Mouse (Mus musculus): ENCODE measurements at regions not wholly inside any gene's neighbourhood (a gene's known extent, or its start where the extent isn't known, plus 50 kb on each side); places are given as distances from the start of the nearest gene placed in this dataset.

- intact Hi-C loops (cut with DNase I): no loop called here
Observed at GRCm38 (mm10) chr1:183611966-183612694, 194.1 kb downstream of the Hhipl2 start.

GRCm38 (mm10) chr1:183619451-183620059, 201.5 kb downstream of the Hhipl2 start:
- DNase-seq (ENCODE audit: low spot score in 2 of 2): no peak
- intact Hi-C loops (cut with DNase I): no loop called here

More at GRCm38 (mm10) chr1:183611966-183612694, 194.1 kb downstream of the Hhipl2 start:
- no peak for DNase-seq (ENCODE audit: low spot score in 2 of 2)

- intact Hi-C loops (cut with DNase I): no loop called here
- DNase-seq (ENCODE audit: low spot score in 2 of 2): no peak
Observed at GRCm38 (mm10) chr1:183622341-183622740, 204.3 kb downstream of the Hhipl2 start.

GRCm38 (mm10) chr1:183624266-183624665, 206.3 kb downstream of the Hhipl2 start:
- intact Hi-C loops (cut with DNase I): no loop called here
- DNase-seq (ENCODE audit: low spot score in 2 of 2): no peak

DNA sequence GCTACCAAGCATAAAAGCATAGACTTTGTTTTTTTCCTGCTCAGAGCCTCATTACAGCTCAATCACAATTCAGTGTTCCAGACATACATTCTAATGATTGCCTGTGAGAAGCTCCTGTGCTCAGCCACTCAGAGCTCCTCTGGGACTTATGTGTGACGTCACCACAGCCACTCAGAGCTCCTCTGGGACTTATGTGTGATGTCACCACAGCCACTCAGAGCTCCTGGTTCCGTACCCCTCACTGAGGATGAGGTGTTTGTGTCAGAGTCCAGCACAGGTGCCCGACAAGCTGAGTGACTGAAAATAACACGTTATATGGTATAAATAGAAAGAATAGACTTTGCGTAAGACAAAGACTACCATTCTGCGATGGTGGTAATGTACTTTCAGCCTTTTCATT, 215.8 kb downstream of the Hhipl2 start:
- intact Hi-C loops (cut with DNase I): no loop called here
- DNase-seq (ENCODE audit: low spot score in 2 of 2): no peak

GRCm38 (mm10) chr1:183634836-183635235, 216.8 kb downstream of the Hhipl2 start:
- intact Hi-C loops (cut with DNase I): no loop called here
- no peak for DNase-seq (ENCODE audit: low spot score in 2 of 2)

GRCm38 (mm10) chr1:183637214-183637613, 219.2 kb downstream of the Hhipl2 start:
- intact Hi-C loops (cut with DNase I): no loop called here
- no peak for DNase-seq (ENCODE audit: low spot score in 2 of 2)

DNA sequence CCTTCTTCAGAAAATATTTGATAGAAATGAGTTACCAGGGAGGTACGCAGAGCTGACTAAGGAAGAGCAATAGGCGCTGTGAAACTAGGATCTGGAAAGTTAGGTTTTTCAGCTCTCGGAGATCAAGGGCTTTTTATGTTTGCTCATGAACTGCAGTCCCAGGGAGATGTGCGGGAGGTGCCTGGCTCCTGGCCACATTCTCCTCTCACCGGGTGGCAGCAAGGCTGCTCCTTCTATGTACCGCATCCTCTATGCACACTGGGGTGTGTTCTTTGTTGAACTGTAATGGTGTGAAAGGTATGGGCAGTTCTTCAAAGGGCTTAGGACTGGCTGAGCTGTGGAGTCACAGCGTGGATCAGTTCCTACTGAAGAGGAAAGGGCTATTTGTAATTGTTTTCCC, 221.3 kb downstream of the Hhipl2 start:
- DNase-seq (ENCODE audit: low spot score in 2 of 2): peak in 1 of 2 experiments; percentile 9
- intact Hi-C loops (cut with DNase I): no loop called here

DNA sequence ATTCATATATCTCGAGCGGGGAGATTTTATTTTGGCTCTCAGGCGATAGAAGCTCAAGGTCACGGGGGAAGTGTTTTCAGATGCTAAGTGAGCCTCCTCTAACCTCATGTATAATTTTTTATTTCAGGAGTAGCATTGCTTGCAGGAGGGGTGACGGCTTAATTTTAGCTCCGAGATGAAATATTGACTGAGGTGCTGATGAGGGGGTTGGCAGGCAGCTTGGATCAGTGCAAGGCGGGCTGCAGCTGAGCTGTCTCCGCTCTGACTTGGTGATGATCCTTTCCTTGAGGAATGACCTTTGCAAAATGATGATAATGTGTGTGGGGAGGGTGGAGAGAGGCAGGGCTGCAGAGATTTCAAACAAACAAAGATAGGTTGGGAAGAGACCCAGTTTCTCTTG, 222.6 kb downstream of the Hhipl2 start:
- intact Hi-C loops (cut with DNase I): no loop called here
- DNase-seq (ENCODE audit: low spot score in 2 of 2): no peak

- intact Hi-C loops (cut with DNase I): no loop called here
- DNase-seq (ENCODE audit: low spot score in 2 of 2): no peak
Observed at GRCm38 (mm10) chr1:183644001-183644400, 226.0 kb downstream of the Hhipl2 start.

DNA sequence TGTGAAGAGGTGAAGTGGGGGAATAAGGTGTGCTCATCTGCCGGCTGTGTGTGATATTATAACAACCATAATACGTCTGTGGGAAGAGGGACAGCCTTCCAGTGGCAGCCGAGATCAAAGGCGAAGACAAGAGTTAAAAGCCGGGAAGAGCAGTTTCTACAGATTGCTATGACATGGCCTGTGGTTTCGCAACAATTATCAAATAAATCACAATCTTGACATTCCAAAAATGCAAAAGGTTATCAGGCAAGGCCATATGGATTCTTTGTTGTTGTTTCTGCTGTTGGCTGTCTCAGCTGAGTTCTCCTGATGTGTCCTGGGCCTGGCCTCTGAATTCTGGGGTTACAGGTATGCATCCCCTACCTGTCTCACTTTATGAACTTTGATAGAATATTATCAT, 235.9 kb downstream of the Hhipl2 start:
- DNase-seq (ENCODE audit: low spot score in 2 of 2): no peak
- intact Hi-C loops (cut with DNase I): no loop called here

GRCm38 (mm10) chr1:183657043-183657442, 239.0 kb downstream of the Hhipl2 start:
- peak; percentile 24 to 25 for DNase-seq (ENCODE audit: low spot score in 2 of 2)
- intact Hi-C loops (cut with DNase I): loop anchor here (1.0 kb wide), 1 partner anchor 215 kb away; no protein-coding TSS in a partner anchor

- DNase-seq (ENCODE audit: low spot score in 2 of 2): no peak
- intact Hi-C loops (cut with DNase I): no loop called here
Observed at GRCm38 (mm10) chr1:183660541-183660940, 242.5 kb downstream of the Hhipl2 start.

DNA sequence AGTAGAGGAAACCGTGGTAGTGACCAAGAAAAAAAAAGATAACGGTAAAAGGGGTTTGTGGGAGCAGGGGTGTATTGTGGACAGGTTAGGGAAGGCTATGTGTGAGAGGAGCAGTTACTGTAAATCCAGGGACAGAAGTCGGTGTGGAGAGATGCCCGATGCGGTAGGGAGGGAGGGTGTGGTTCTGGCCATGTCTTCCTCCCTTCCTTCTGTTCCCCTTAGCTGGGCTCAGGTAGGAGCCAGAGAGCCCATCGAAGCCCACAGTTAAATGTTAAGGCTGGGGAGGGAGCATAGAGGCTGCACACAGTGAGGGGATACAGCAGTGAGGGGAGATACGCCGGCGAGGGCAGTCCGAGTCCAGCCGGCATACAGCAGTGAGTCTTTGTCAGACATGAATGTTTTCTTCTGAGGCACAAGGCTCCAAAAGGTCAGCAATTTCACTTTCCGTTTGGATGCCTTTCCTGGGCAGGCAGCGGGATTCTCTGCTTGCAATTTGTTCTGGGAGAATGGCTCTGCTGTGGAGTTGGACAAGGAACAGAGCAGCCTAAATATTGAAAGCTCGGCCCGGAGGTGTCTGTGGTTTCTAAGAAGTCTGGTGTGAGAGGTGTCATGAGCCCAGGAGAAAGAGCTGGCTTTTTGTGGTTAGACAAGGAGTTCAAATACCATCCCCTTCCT, 244.5 kb downstream of the Hhipl2 start:
- no peak for DNase-seq (ENCODE audit: low spot score in 2 of 2)
- intact Hi-C loops (cut with DNase I): no loop called here

DNA sequence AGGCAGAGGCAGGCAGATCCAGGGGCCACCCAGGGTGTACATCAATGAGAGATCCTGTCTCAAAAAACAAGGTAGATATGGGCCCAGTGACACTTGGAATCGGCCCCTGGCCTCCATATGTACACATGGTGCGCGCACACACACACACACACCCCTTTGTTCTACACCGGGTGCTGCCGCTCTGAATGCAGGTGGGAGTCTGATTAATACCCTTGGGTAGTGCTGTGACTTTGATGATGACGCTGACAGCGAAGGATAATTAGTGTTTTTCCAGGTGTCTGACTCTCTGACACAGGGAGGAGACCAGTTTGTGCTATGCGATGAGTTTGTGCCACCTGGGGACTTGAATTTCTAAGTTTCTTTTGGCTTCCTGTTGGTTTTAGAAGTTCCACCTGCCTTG, 251.3 kb downstream of the Hhipl2 start:
- no peak for DNase-seq (ENCODE audit: low spot score in 2 of 2)
- intact Hi-C loops (cut with DNase I): no loop called here

DNA sequence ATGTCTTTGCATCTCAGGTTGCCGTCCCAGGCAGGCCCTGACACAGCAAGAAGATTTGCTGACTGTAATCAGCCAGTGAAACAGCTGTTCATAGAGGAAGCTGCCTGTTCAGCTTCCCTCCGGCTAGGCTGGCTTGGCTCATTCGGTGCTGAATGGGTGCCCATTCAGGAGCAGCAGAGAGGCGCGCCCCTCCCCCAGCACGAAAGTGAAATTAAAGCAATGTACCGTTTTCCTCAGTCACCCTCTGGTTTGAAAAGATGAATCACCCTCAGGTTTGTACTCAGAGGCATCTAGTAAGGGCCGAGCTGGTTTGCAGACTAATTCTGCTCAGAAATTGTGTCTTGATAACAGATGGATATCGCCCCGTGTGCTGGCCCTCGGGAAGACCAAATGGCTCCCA, 251.7 kb downstream of the Hhipl2 start:
- peak; percentile 3 to 45 for DNase-seq (ENCODE audit: low spot score in 2 of 2)
- intact Hi-C loops (cut with DNase I): no loop called here

DNA sequence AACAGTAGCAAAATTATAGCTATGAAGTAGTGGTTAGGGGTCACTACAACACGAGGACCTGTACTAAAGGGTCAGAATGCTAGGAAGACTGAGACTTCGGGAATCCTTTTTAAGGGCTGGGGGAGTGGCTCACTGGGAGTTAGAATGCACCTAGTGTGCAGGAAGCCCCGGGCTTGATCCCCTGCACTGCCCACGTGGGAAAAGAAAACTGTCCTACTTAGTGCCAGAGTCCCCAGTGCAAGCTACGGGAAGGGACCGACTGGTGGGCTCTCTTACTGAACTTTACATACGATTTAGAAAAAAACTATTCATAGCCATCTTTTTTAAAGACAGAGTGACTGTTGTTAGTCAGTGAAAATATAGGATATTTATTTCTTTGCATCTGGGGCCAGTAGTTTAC, 252.5 kb downstream of the Hhipl2 start:
- intact Hi-C loops (cut with DNase I): no loop called here
- DNase-seq (ENCODE audit: low spot score in 2 of 2): no peak

- intact Hi-C loops (cut with DNase I): no loop called here
- no peak for DNase-seq (ENCODE audit: low spot score in 2 of 2)
Observed at GRCm38 (mm10) chr1:183671541-183671940, 253.5 kb downstream of the Hhipl2 start.

- no peak for DNase-seq (ENCODE audit: low spot score in 2 of 2)
- intact Hi-C loops (cut with DNase I): no loop called here
Observed at GRCm38 (mm10) chr1:183672521-183672920, 254.5 kb downstream of the Hhipl2 start.

DNA sequence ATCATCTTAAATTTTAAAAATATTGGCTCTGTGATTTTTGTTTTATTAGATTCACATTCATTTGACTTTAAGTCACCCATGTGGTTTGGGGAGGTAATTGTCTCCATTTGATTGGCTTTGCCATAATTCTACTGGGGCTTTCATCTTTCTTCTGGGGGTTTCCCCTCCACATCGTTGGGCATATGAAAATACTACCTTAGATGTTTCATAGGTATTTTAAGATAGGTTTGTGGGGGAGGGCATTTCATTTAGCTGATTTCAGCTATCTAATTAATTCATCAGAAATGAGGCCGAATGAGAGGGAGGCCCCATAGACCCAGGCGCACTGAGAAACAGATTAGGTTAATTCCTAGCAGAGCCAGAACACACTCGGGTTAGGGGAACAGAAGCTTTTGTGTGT, 259.6 kb downstream of the Hhipl2 start:
- DNase-seq (ENCODE audit: low spot score in 2 of 2): no peak
- intact Hi-C loops (cut with DNase I): no loop called here

- intact Hi-C loops (cut with DNase I): no loop called here
- peak; percentile 19 to 29 for DNase-seq (ENCODE audit: low spot score in 2 of 2)
Observed at GRCm38 (mm10) chr1:183679949-183680348, 261.9 kb downstream of the Hhipl2 start.

Measured in left cerebral cortex, postnatal 25 days (tissue).